Mouse (Mus musculus) hindbrain, embryonic 12.5 days (tissue): ENCODE data around the gene Lgr4. TPM values are rescaled to one million over a fixed set of nuclear protein-coding genes. Genes with fewer than 3 reads are reported as not detected.

Experiments used
- ATAC-seq: fragments of 200-750 bp; cut with Nextera tagmentation; 2 replicates; pipeline ENCODE4 v1.8.0; 2017; ENCODE audit warnings: moderate TSS enrichment; ENCODE audit not compliant: low FRiP score
- H3K27ac ChIP-seq: fragments of 300-500 bp; sonication (generic); 2 replicates; pipeline ENCODE4 v1.5.1; 2016; ENCODE audit warnings: mild to moderate bottlenecking
- H3K27me3 ChIP-seq: fragments of 300-500 bp; sonication (generic); 2 replicates; pipeline ENCODE4 v1.6.1; 2016; ENCODE audit warnings: mild to moderate bottlenecking
- H3K36me3 ChIP-seq: fragments of 300-500 bp; sonication (generic); 2 replicates; pipeline ENCODE4 v1.6.1; 2016; ENCODE audit warnings: mild to moderate bottlenecking
- H3K4me1 ChIP-seq: fragments of 300-500 bp; sonication (generic); 2 replicates; pipeline ENCODE4 v1.6.1; 2016
- H3K4me2 ChIP-seq: fragments of 300-500 bp; sonication (generic); replicated peaks from 2 replicates; pipeline ENCODE4 v1.6.1; 2016; ENCODE audit warnings: mild to moderate bottlenecking
- H3K4me3 ChIP-seq: fragments of 300-500 bp; sonication (generic); 2 replicates; pipeline ENCODE4 v1.5.1; 2016; ENCODE audit warnings: mild to moderate bottlenecking
- H3K9ac ChIP-seq: fragments of 300-500 bp; sonication (generic); 2 replicates; pipeline ENCODE4 v1.6.1; 2016; ENCODE audit warnings: mild to moderate bottlenecking, moderate library complexity
- H3K9me3 ChIP-seq: fragments of 300-500 bp; sonication (generic); replicated peaks from 2 replicates; pipeline ENCODE4 v1.6.1; 2016; ENCODE audit warnings: mild to moderate bottlenecking
- WGBS: fragments of 180-500 bp; shearing (Covaris S2); methylation state at CpG from one replicate; pipeline ENCODE4 v1.1.7; 2016; 5-methylcytosine and 5-hydroxymethylcytosine counted together
- polyA plus RNA-seq: library from polyadenylated mRNA; unstranded; fragments of >200 nt; fragmentation: Nextera tagmentation; extraction: Ambion mirVana; gene quantifications from 2 replicates; pipeline ENCODE4 v1.2.1, GENCODE M21; 2016

The Lgr4 gene
- polyA plus RNA-seq, 1 experiment from 2014 or later = 17.4 TPM

DNA sequence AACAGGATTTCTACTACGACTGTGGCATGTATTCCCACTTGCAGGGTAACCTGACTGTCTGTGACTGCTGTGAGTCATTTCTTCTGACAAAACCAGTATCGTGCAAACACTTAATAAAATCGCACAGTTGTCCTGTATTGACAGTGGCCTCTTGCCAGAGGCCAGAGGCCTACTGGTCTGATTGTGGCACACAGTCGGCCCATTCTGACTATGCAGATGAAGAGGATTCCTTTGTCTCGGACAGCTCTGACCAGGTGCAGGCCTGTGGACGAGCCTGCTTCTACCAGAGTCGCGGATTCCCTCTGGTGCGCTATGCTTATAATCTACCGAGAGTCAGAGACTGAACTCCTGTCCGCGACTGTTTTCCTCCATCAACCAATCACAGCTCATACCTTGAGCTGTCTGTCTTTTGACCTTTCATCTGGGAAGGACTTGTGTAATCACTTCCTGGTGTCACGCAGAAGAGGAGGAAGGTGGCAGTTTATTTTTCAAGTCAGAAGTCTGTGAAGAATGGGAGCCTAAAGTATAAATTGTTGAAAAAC is 94.8 kb downstream of the Lgr4 start:
- peaks cover 21% of the 10 kb centered on the region for H3K36me3 ChIP-seq
- H3K27me3 ChIP-seq = no peaks in the 10 kb centered on the region
- no peaks in the 10 kb centered on the region for H3K9me3 ChIP-seq
- no peak overlapping the region for H3K4me2 ChIP-seq
- H3K4me1 ChIP-seq = peaks cover 3% of the 10 kb centered on the region; the same call in 1 of the 2 replicates
- H3K9ac ChIP-seq = no peak overlapping the region
- 85% methylated on average over 13 of the region's 13 CpGs for WGBS
- ATAC-seq = no peak
- H3K4me3 ChIP-seq = no peak overlapping the region
- no peak overlapping the region for H3K27ac ChIP-seq

DNA sequence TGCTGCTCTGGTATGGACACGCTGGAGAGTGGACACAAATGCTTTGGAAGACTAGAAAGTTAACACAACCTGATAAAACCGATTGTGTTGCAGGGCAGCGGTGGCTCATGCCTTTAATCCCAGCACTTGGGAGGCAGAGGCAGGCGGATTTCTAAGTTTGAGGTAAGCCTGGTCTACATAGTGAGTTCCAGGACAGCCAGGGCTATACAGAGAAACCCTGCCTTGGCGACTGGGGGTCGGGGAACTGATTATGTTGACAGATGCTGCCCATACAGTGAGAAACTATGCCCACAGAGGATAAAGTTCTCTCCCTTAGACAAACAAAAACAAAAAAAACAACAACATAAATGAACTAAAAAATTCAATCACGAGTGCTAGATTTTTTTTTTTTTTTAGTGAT is 99.6 kb downstream of the Lgr4 start:
- Histone ChIP-seq H3K27me3 (no peaks in the 10 kb centered on the region), H3K27ac (peak overlapping the region; percentile 87), H3K4me1 (peaks cover 28% of the 10 kb centered on the region), H3K36me3 (peaks cover 10% of the 10 kb centered on the region; the same call in 1 of the 2 replicates), H3K9me3 (no peaks in the 10 kb centered on the region), H3K4me3 (peak overlapping the region; percentile 65), H3K9ac (peak overlapping the region; percentile 85), H3K4me2 (peak overlapping the region; percentile 74)
- 44% methylated on average over 7 of the region's 7 CpGs for WGBS
- peak; percentile 46; the same call in 1 of the 2 replicates for ATAC-seq

DNA sequence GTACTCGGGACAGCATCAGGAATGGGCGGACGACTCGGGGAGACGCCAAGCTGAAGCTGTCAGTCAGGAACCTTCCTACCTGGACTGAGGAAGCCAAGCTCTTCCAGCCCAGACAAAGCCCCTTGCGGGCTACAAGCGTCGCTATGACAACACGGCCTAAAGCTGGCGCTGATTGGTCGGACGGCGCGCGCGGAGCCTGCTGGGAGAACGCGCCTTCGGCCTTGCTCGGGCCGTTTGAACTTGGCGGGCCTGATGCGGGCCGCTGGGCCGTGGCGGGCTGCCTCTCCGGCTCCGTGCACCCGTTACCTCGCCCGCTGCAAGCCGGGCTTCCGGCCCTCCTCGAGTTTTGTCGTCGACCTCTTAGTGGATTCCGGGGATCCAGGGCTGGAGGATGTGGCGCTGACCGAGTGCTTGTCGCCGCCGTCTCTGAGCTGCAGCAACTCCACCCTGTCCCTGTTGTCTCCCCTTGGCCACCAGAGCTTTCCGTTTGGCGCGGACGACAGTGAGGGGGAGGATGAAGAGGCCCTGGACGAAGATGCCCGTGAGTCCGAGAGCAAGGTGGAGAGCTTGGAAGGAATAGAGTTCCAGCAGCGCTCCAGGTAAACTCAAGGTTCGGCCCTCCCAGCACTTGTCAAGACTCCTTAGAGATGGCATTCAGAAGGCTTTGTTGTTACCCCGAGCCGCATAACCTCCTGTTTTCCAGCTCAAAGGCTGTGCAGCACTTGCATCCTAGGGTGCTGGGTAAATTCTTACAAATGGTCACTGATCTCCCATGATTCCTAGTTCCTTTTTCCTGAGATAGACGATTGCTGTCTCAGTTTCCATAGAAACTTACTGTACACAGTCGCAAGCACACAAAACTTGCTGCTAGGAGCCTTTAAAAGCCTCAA is 100.4 kb downstream of the Lgr4 start, which contains the start of gene Ccdc34:
TSS of gene Ccdc34 (plus strand) at position 202 of the 890 bp plus-strand sequence.
- peak within 1 kb of the TSS; percentile 74 for H3K4me2 ChIP-seq
- ATAC-seq = peak; percentile 100

DNA sequence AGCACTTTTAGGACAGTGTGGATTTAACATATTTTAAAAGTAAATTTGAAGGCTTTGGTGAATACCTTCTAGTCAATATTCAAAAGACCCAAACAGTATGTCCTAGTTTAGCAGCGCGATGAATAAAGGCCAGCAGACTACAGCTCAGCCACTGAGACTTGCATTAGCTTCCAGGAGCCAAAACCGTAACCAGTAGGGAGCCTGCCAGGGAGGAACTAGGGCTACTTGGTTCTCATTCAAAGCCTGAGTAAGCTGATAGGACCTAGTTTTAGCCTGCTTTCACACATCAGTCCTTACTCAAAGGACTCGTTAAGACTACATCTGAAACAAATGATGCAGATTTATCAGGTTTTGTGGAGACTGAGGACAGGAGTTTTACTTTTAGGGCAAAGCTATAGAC is 102.2 kb downstream of the Lgr4 start:
- Histone ChIP-seq H3K27ac (no peak overlapping the region), H3K27me3 (no peaks in the 10 kb centered on the region), H3K9ac (no peak overlapping the region; the same call in 1 of the 2 replicates), H3K4me1 (peaks cover 28% of the 10 kb centered on the region), H3K9me3 (no peaks in the 10 kb centered on the region), H3K4me2 (peak overlapping the region; percentile 74), H3K36me3 (peaks cover 16% of the 10 kb centered on the region), H3K4me3 (no peak overlapping the region)
- no peak for ATAC-seq
- 89% methylated on average over 4 of the region's 4 CpGs for WGBS

More for the DNA sequence above, 100.4 kb downstream of the Lgr4 start, which contains the start of gene Ccdc34:
- Histone ChIP-seq H3K4me1 (peaks cover 28% of the 10 kb centered on the region), H3K9ac (peak within 1 kb of the TSS; percentile 85), H3K4me3 (peak within 1 kb of the TSS; percentile 65), H3K27me3 (no peaks in the 10 kb centered on the region), H3K36me3 (peaks cover 11% of the 10 kb centered on the region), H3K27ac (peak within 1 kb of the TSS; percentile 87), H3K9me3 (no peaks in the 10 kb centered on the region)
- WGBS = under 1% methylated on average over 55 of the region's 55 CpGs

DNA sequence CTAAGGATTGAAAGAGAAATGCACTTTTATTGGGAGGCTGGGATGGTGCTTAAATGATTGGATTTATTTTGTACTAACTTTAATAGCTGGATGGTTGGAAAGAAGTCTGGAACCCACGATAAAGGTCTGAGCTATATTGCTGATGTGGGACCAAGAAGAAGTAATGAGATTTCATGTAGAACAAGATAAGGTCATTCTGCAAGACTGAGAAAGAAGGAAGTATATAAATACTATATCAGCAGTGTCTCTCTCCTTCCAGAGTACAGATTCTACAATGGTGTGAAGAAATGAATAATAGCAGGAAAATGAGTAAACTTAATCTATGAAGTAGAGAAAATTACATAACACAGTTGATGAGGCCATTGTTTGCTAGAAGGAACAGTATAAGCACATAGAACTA is 103.0 kb downstream of the Lgr4 start:
- no peak for ATAC-seq
- Histone ChIP-seq H3K4me1 (peaks cover 28% of the 10 kb centered on the region), H3K9ac (no peak overlapping the region), H3K36me3 (peaks cover 16% of the 10 kb centered on the region), H3K27me3 (no peaks in the 10 kb centered on the region), H3K4me3 (no peak overlapping the region), H3K4me2 (0 out of 2 replicates have a peak overlapping the region, but pooled peaks have one; percentile 74), H3K27ac (no peak overlapping the region), H3K9me3 (no peaks in the 10 kb centered on the region)
- WGBS = 95% methylated on average over 1 of the region's 1 CpGs

DNA sequence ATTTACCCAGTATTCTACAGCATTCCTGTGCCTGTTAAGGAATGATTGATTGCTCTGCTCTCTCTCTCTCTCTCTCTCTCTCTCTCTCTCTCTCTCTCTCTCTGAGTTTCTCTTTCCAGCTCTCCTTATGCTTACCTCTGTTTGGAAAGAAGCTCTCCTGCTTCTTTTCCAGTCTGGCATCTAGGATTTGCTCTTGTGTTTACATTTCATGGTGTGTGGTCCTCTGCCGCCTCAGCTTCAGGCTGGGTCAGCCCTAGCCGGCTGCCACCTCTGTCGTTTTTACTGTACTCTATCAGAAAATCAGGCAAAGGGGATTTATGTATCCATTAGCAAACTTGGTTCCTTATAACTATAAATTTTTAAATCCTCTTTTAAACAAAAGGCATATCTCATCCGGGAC is 118.8 kb downstream of the Lgr4 start:
- no peak overlapping the region for H3K4me3 ChIP-seq
- peaks cover 7% of the 10 kb centered on the region; the same call in 1 of the 2 replicates for H3K4me1 ChIP-seq
- peaks cover 15% of the 10 kb centered on the region; the same call in 1 of the 2 replicates for H3K36me3 ChIP-seq
- no peaks in the 10 kb centered on the region for H3K9me3 ChIP-seq
- no peak overlapping the region for H3K9ac ChIP-seq
- H3K4me2 ChIP-seq = no peak overlapping the region
- H3K27ac ChIP-seq = no peak overlapping the region
- ATAC-seq = no peak
- no peaks in the 10 kb centered on the region for H3K27me3 ChIP-seq
- 49% methylated on average over 4 of the region's 4 CpGs for WGBS

DNA sequence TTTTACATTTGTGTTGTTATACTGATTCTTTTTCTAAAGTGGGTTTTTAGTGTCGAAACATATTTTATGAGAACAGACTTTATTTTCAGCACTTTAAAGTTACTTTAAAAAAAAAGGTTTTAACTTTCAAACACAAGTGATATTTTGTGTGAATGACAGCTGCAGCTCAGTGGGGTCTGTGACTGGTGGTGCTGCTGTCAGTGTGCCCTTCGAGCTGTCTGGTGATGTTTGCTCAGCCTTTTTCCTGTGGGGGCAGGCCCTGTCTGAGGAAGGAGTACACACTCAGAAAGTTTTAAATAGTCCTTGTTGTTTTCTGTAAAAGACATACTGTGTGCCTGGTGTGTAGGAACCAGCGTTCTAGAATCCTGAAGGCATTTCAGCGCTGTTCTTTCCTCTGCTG is 119.2 kb downstream of the Lgr4 start:
- no peaks in the 10 kb centered on the region for H3K27me3 ChIP-seq
- peaks cover 7% of the 10 kb centered on the region; the same call in 1 of the 2 replicates for H3K4me1 ChIP-seq
- H3K4me3 ChIP-seq = no peak overlapping the region
- ATAC-seq = no peak
- no peak overlapping the region for H3K27ac ChIP-seq
- no peaks in the 10 kb centered on the region for H3K9me3 ChIP-seq
- 73% methylated on average over 4 of the region's 4 CpGs for WGBS
- peaks cover 17% of the 10 kb centered on the region; the same call in 1 of the 2 replicates for H3K36me3 ChIP-seq
- no peak overlapping the region for H3K4me2 ChIP-seq
- no peak overlapping the region for H3K9ac ChIP-seq

DNA sequence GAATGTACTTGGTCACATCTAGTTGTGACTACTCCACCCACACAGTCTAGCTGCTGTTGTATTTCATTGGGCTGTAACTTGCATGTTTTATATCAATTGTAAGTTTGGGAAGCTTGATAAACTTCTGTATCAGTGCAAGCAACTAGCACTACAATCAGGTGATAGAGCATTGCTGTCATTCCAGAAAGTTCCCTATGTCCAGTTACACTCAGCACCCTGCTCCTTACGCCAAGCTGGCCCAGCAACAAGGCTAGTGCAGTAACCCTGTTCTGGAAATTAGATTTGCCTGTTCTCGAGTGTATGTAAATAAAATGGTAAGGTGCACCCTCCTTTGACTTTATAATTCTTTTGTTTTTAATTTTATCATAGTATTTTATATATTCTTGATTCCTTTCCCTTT is 119.8 kb downstream of the Lgr4 start:
- H3K4me3 ChIP-seq = no peak overlapping the region
- H3K9me3 ChIP-seq = no peaks in the 10 kb centered on the region
- peaks cover 17% of the 10 kb centered on the region; the same call in 1 of the 2 replicates for H3K36me3 ChIP-seq
- no peak for ATAC-seq
- no peak overlapping the region for H3K27ac ChIP-seq
- no peaks in the 10 kb centered on the region for H3K27me3 ChIP-seq
- H3K4me1 ChIP-seq = peaks cover 7% of the 10 kb centered on the region; the same call in 1 of the 2 replicates
- H3K9ac ChIP-seq = no peak overlapping the region
- WGBS = 79% methylated on average over 2 of the region's 2 CpGs
- H3K4me2 ChIP-seq = no peak overlapping the region

DNA sequence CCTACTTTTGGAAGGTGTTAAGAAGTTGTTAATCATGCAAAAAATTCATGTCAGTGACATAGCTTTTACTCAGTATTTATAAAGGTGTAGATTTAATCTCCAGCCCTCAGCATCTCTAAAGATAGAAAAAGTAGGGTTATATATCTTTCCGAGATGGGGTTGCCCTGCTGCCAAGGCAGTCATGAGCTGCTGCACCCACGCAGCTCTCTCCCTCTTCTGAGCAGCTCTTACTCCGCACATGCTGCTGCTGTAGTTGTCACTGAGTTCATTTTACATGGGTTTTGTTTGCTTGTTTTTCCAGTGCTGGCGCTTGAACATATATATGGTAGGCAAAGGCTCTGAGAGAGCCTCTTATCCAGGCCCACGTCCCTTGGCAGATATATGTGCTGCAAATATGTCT is 120.9 kb downstream of the Lgr4 start:
- H3K4me2 ChIP-seq = no peak overlapping the region
- WGBS = 78% methylated on average over 5 of the region's 5 CpGs
- H3K4me1 ChIP-seq = peaks cover 7% of the 10 kb centered on the region; the same call in 1 of the 2 replicates
- no peak overlapping the region for H3K4me3 ChIP-seq
- ATAC-seq = no peak
- no peak overlapping the region for H3K9ac ChIP-seq
- peaks cover 14% of the 10 kb centered on the region; the same call in 1 of the 2 replicates for H3K36me3 ChIP-seq
- no peak overlapping the region for H3K27ac ChIP-seq
- H3K9me3 ChIP-seq = no peaks in the 10 kb centered on the region
- H3K27me3 ChIP-seq = no peaks in the 10 kb centered on the region

DNA sequence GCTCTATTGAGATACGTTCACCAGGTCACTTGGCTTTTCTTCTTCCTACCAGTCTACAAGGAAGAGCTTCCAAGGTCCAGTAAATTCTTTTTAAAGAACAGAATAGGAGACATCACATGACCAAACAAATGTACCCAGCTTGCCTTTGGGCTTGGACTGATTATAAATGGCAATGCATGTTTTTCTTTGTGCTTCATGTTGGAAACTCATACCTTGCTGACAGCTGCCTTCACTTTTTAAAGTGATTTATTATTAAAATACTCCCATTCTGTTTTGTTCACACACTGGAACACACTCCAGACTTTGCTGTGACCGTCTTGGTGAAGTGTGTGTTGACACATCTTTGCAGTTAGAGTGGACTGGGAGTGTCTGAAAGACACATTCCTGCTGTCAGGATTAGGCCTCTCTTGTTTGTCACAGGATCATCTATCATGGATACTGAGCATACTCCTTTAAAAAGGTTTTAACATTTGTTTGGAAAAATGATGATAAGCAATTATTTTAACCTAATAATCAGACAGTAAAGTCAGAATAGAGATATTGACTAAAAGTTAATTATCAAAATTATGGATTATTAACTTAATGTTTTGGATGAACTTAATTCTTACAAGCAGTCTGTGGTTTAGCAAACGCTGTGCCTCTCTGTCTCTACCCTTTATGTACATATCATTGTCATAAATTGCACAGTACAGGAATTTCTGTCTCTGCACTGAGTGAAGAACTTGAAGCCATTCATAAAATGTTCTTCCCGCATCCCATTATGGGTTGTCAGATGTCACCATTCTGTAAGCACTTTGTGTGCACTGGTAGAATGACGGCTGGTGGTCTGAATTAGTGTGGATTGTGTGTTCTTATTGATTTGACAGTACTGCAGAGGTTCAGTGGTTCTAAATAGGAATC is 125.7 kb downstream of the Lgr4 start:
- Histone ChIP-seq H3K9me3 (no peaks in the 10 kb centered on the region), H3K4me1 (no peaks in the 10 kb centered on the region), H3K27me3 (no peaks in the 10 kb centered on the region), H3K9ac (no peak overlapping the region), H3K36me3 (0 out of 2 replicates have a peak, but pooled peaks cover 2% of the 10 kb centered on the region), H3K27ac (no peak overlapping the region), H3K4me3 (no peak overlapping the region), H3K4me2 (no peak overlapping the region)
- no peak for ATAC-seq
- WGBS = 74% methylated on average over 5 of the region's 5 CpGs

DNA sequence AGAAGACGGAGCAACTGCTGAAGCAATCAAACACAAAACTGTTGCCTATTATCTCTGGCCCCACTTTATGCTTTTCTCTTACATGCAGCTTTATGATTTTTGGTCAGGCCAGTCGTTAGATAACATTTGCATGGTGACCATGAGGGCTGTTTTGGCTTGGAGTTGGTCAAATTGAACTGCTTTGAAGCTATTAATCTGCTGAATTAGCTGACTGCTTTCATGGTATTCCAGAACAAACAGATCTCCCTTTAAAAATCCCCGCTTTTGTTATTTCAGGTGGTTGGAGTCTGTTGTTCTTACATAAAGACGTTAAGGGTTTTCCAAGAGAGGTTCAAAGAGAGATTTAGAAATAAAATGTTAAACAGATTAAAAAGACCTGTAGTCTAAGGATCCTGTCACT is 141.0 kb downstream of the Lgr4 start:
- H3K27ac ChIP-seq = no peak overlapping the region
- H3K9me3 ChIP-seq = no peaks in the 10 kb centered on the region
- 60% methylated on average over 4 of the region's 4 CpGs for WGBS

More for the DNA sequence above, 141.0 kb downstream of the Lgr4 start:
- Histone ChIP-seq H3K36me3 (no peaks in the 10 kb centered on the region), H3K4me3 (no peak overlapping the region), H3K4me1 (no peaks in the 10 kb centered on the region), H3K4me2 (no peak overlapping the region), H3K9ac (no peak overlapping the region), H3K27me3 (no peaks in the 10 kb centered on the region)
- no peak for ATAC-seq
